Mouse (Mus musculus): ENCODE measurements around the gene Mcf2l. TPM values are rescaled to one million over a fixed set of nuclear protein-coding genes. Genes with fewer than 3 reads are reported as not detected.

The Mcf2l gene
- polyA plus RNA-seq, 1 experiment, result 144 TPM

- H3K27ac ChIP-seq (ENCODE audit: insufficient read depth, low read length), result no peak overlapping the region
- TF ChIP-seq CTCF (IDR thresholded peaks at IDR 0.05; ENCODE audit: extremely low read depth, insufficient read depth, low read length) (no peak), POLR2A (IDR thresholded peaks at IDR 0.05; ENCODE audit: extremely low read depth, insufficient read depth, low read length) (no peak)
- H3K4me3 ChIP-seq (ENCODE audit: insufficient read depth, low read length), result no peak overlapping the region
- peaks cover 5% of the 10 kb centered on the region for H3K4me1 ChIP-seq (ENCODE audit: control insufficient read depth, insufficient read depth, low read length)
Observed at GRCm38 (mm10) chr8:12978308-12978707, 104.7 kb downstream of the Mcf2l start.

GRCm38 (mm10) chr8:12978726-12979125 is 105.1 kb downstream of the Mcf2l start:
- Histone ChIP-seq H3K4me3 (ENCODE audit: insufficient read depth, low read length) (no peak overlapping the region), H3K27ac (ENCODE audit: insufficient read depth, low read length) (no peak overlapping the region), H3K4me1 (ENCODE audit: control insufficient read depth, insufficient read depth, low read length) (peaks cover 6% of the 10 kb centered on the region)
- TF ChIP-seq POLR2A (IDR thresholded peaks at IDR 0.05; ENCODE audit: extremely low read depth, insufficient read depth, low read length) (no peak), CTCF (IDR thresholded peaks at IDR 0.05; ENCODE audit: extremely low read depth, insufficient read depth, low read length) (peak; percentile 75)

GRCm38 (mm10) chr8:12983681-12984467 is 110.3 kb downstream of the Mcf2l start:
- H3K4me1 ChIP-seq (ENCODE audit: control insufficient read depth, insufficient read depth, low read length), result peaks cover 10% of the 10 kb centered on the region
- H3K27ac ChIP-seq (ENCODE audit: insufficient read depth, low read length), result peak overlapping the region; percentile 66
- TF ChIP-seq CTCF (IDR thresholded peaks at IDR 0.05; ENCODE audit: extremely low read depth, insufficient read depth, low read length), result no peak
- TF ChIP-seq POLR2A (IDR thresholded peaks at IDR 0.05; ENCODE audit: extremely low read depth, insufficient read depth, low read length), result peak; percentile 92
- H3K4me3 ChIP-seq (ENCODE audit: insufficient read depth, low read length), result peak overlapping the region; percentile 49

- Histone ChIP-seq H3K27ac (ENCODE audit: insufficient read depth, low read length) (peak overlapping the region; percentile 38), H3K4me3 (ENCODE audit: insufficient read depth, low read length) (peak overlapping the region; percentile 49)
- TF ChIP-seq CTCF (IDR thresholded peaks at IDR 0.05; ENCODE audit: extremely low read depth, insufficient read depth, low read length), result no peak
- TF ChIP-seq POLR2A (IDR thresholded peaks at IDR 0.05; ENCODE audit: extremely low read depth, insufficient read depth, low read length), result no peak
Observed at GRCm38 (mm10) chr8:12984601-12985243, 111.1 kb downstream of the Mcf2l start.

DNA sequence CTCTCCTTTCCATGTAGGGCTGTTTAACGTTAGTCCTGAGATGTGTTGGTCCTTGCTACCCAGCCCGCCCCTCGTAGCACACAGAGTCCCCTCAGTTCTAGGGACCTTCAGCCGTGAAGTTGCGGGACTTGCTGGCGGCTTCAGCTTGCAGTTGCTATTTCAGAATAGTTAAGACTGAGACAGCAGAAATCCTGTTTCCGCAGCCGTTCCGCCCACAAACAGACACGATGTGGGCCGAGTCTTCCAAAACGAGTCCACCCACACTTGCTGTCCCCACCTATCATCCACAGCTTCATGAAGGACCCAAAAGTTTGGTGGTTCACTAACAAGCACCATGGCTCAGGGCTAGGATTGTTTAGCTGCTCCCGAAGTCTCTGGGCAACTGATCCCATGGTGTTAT is 111.7 kb downstream of the Mcf2l start:
- H3K27ac ChIP-seq (ENCODE audit: insufficient read depth, low read length), result peak overlapping the region; percentile 38; the same call in 1 of the 2 replicates
- TF ChIP-seq POLR2A (IDR thresholded peaks at IDR 0.05; ENCODE audit: extremely low read depth, insufficient read depth, low read length) (peak; percentile 69), CTCF (IDR thresholded peaks at IDR 0.05; ENCODE audit: extremely low read depth, insufficient read depth, low read length) (no peak)
- H3K4me3 ChIP-seq (ENCODE audit: insufficient read depth, low read length), result peak overlapping the region; percentile 49
- peaks cover 10% of the 10 kb centered on the region for H3K4me1 ChIP-seq (ENCODE audit: control insufficient read depth, insufficient read depth, low read length)

More at GRCm38 (mm10) chr8:12984601-12985243, 111.1 kb downstream of the Mcf2l start:
- H3K4me1 ChIP-seq (ENCODE audit: control insufficient read depth, insufficient read depth, low read length), result peaks cover 10% of the 10 kb centered on the region

- Histone ChIP-seq H3K4me1 (ENCODE audit: control insufficient read depth, insufficient read depth, low read length) (peaks cover 20% of the 10 kb centered on the region), H3K4me3 (ENCODE audit: insufficient read depth, low read length) (peak overlapping the region; percentile 49), H3K27ac (ENCODE audit: insufficient read depth, low read length) (peak overlapping the region; percentile 94)
- no peak for TF ChIP-seq CTCF (IDR thresholded peaks at IDR 0.05; ENCODE audit: extremely low read depth, insufficient read depth, low read length)
- no peak; the same call in 1 of the 2 replicates for TF ChIP-seq POLR2A (IDR thresholded peaks at IDR 0.05; ENCODE audit: extremely low read depth, insufficient read depth, low read length)
Observed at GRCm38 (mm10) chr8:12987571-12987970, 114.0 kb downstream of the Mcf2l start.

GRCm38 (mm10) chr8:12988722-12989430 is 115.3 kb downstream of the Mcf2l start:
- peak overlapping the region; percentile 25; the same call in 1 of the 2 replicates for H3K27ac ChIP-seq (ENCODE audit: insufficient read depth, low read length)
- no peak for TF ChIP-seq CTCF (IDR thresholded peaks at IDR 0.05; ENCODE audit: extremely low read depth, insufficient read depth, low read length)
- no peak for TF ChIP-seq POLR2A (IDR thresholded peaks at IDR 0.05; ENCODE audit: extremely low read depth, insufficient read depth, low read length)
- peaks cover 14% of the 10 kb centered on the region for H3K4me1 ChIP-seq (ENCODE audit: control insufficient read depth, insufficient read depth, low read length)
- H3K4me3 ChIP-seq (ENCODE audit: insufficient read depth, low read length), result no peak overlapping the region; the same call in 1 of the 2 replicates

GRCm38 (mm10) chr8:12991411-12991810 is 117.8 kb downstream of the Mcf2l start:
- Histone ChIP-seq H3K4me1 (ENCODE audit: control insufficient read depth, insufficient read depth, low read length) (peaks cover 14% of the 10 kb centered on the region), H3K4me3 (ENCODE audit: insufficient read depth, low read length) (no peak overlapping the region), H3K27ac (ENCODE audit: insufficient read depth, low read length) (no peak overlapping the region)
- TF ChIP-seq POLR2A (IDR thresholded peaks at IDR 0.05; ENCODE audit: extremely low read depth, insufficient read depth, low read length) (no peak), CTCF (IDR thresholded peaks at IDR 0.05; ENCODE audit: extremely low read depth, insufficient read depth, low read length) (no peak)

DNA sequence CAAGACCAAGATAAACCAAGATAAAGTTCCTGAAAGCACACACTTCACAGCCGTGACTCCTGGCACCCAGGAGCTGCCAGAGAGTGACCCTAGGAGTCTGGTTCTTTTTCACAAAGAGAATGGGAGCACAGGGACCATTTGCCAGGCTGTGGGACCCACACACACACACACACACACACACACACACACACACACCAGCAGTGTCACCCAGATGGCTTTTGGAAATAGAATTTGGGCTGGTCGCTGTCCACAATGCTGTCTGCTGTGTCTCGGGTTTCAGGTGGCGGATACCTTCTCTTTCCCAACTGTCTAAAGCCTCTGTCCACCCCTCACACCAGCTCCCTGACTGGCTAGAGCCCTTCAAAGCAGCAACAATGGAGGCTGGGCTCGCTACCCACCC is 120.9 kb downstream of the Mcf2l start:
- no peak overlapping the region for H3K27ac ChIP-seq (ENCODE audit: insufficient read depth, low read length)
- H3K4me1 ChIP-seq (ENCODE audit: control insufficient read depth, insufficient read depth, low read length), result peaks cover 12% of the 10 kb centered on the region
- no peak for TF ChIP-seq POLR2A (IDR thresholded peaks at IDR 0.05; ENCODE audit: extremely low read depth, insufficient read depth, low read length)
- TF ChIP-seq CTCF (IDR thresholded peaks at IDR 0.05; ENCODE audit: extremely low read depth, insufficient read depth, low read length), result no peak
- H3K4me3 ChIP-seq (ENCODE audit: insufficient read depth, low read length), result no peak overlapping the region

Data from cortical plate, adult 2 months (tissue).